Mouse (Mus musculus) layer of hippocampus, adult 9-11 months (tissue): ENCODE data around the gene Tmem160.

Experiments used
- DNase-seq: peaks from one replicate; pipeline ENCODE4 v3.0.0; 2022

The Tmem160 gene

GRCm38 (mm10) chr7:16496260-16496659, 43.7 kb downstream of the Tmem160 start:
- no peak for DNase-seq

GRCm38 (mm10) chr7:16499671-16500104, 47.1 kb downstream of the Tmem160 start:
- no peak for DNase-seq

GRCm38 (mm10) chr7:16501571-16501970, 49.0 kb downstream of the Tmem160 start:
- DNase-seq = no peak

DNA sequence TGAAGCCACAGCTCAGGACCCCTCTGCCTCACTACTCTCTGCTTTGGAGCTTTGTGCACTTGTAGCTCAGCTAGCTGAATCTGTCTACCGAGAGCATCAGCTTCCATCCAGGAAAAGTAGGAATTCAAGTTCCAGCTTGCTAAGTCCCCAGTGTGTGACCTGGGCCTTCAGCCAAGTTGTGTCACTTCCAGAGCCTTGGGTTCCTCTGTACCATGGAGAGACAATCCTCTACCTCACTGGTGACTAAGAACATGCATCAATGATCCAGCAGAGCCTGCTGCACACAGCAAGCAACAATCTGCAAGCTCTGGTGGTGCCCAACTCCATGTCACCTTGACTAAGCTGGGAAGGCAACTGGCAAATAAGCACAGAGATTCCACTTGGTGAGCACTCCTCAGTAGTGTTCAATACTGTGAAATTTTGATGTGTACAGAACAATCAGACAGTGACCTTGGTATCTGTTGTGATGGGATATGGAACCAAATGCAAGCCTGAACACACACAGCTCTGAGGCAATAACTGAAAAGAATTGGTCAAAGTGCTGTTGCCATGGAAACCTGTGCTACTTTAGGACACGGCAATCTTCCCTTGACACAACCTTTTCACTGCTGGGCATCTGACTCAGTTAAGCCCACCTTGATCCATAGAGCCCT, 52.1 kb downstream of the Tmem160 start:
- no peak for DNase-seq
